Mouse (Mus musculus) forebrain, embryonic 11.5 days (tissue): ENCODE data around the gene C77080. TPM values are rescaled to one million over a fixed set of nuclear protein-coding genes. Genes with fewer than 3 reads are reported as not detected.
A peak's percentile ranks its signal among the peaks of the same experiment; 100 is the strongest.

ENCODE experiments used
- ATAC-seq: fragments of 200-750 bp; cut with Nextera tagmentation; replicated peaks from 2 replicates; pipeline ENCODE4 v1.8.0; 2017; ENCODE audit warnings: moderate TSS enrichment; ENCODE audit not compliant: low FRiP score
- DNase-seq: peaks from one replicate; pipeline ENCODE4 v3.0.0-alpha.2; 2017; ENCODE audit warnings: low spot score
- H3K27ac ChIP-seq: fragments of 300-500 bp; sonication (generic); 2 replicates; pipeline ENCODE4 v1.5.1; 2014; ENCODE audit warnings: low read depth, low read length
- H3K27me3 ChIP-seq: fragments of 300-500 bp; sonication (generic); 2 replicates; pipeline ENCODE4 v1.6.1; 2014; ENCODE audit warnings: mild to moderate bottlenecking, low read length, mixed read lengths; ENCODE audit not compliant: control insufficient read depth, insufficient read depth
- H3K36me3 ChIP-seq: fragments of 300-500 bp; sonication (generic); 2 replicates; pipeline ENCODE4 v1.6.1; 2014; ENCODE audit warnings: mild to moderate bottlenecking, low read length, moderate library complexity, mixed read lengths; ENCODE audit not compliant: control insufficient read depth, insufficient read depth
- H3K4me1 ChIP-seq: fragments of 300-500 bp; sonication (generic); replicated peaks from 2 replicates; pipeline ENCODE4 v1.6.1; 2014; ENCODE audit warnings: low read length, mixed read lengths; ENCODE audit not compliant: control insufficient read depth, insufficient read depth
- H3K4me2 ChIP-seq: fragments of 300-500 bp; sonication (generic); 2 replicates; pipeline ENCODE4 v1.6.1; 2014; ENCODE audit warnings: low read depth, mild to moderate bottlenecking, low read length, moderate library complexity, mixed read lengths; ENCODE audit not compliant: severe bottlenecking
- H3K4me3 ChIP-seq: fragments of 300-500 bp; sonication (generic); 2 replicates; pipeline ENCODE4 v1.5.1; 2014; ENCODE audit warnings: low read depth, low read length
- H3K9ac ChIP-seq: fragments of 300-500 bp; sonication (generic); 2 replicates; pipeline ENCODE4 v1.6.1; 2014; ENCODE audit warnings: low read length
- H3K9me3 ChIP-seq: fragments of 300-500 bp; sonication (generic); 2 replicates; pipeline ENCODE4 v1.6.1; 2016; ENCODE audit warnings: low read length, mixed read lengths; ENCODE audit not compliant: control insufficient read depth
- WGBS: fragments of 180-500 bp; shearing (Covaris S2); extraction: QIAGEN DNeasy Blood & Tissue Kit; methylation state at CpG from one replicate; pipeline ENCODE4 v1.1.7; 2014; 5-methylcytosine and 5-hydroxymethylcytosine counted together
- polyA plus RNA-seq: library from polyadenylated mRNA; unstranded; fragments of >200 nt; fragmentation: Nextera tagmentation; extraction: Ambion mirVana; gene quantifications from 2 replicates; pipeline ENCODE4 v1.2.1, GENCODE M21; 2014

C77080 gene
- polyA plus RNA-seq, 1 experiment from 2014 or later: 4.7 TPM

- Histone ChIP-seq H3K27me3 (no peaks in the 10 kb centered on the region), H3K27ac (no peak overlapping the region), H3K4me3 (no peak overlapping the region), H3K4me1 (peaks cover 3% of the 10 kb centered on the region; the same call in 1 of the 2 replicates), H3K9ac (no peak overlapping the region), H3K9me3 (no peaks in the 10 kb centered on the region), H3K4me2 (no peak overlapping the region), H3K36me3 (no peaks in the 10 kb centered on the region)
- DNase-seq (no peak), ATAC-seq (no peak)
- 35% methylated on average over 16 of the region's 16 CpGs for WGBS
Measured at GRCm38 (mm10) chr4:129293702-129294101, 32.5 kb upstream of the C77080 start.

GRCm38 (mm10) chr4:129292831-129293230 is 31.6 kb upstream of the C77080 start:
- H3K9ac ChIP-seq: no peak overlapping the region
- H3K4me1 ChIP-seq: 0 out of 2 replicates have a peak, but pooled peaks cover 2% of the 10 kb centered on the region
- DNase-seq (no peak), ATAC-seq (no peak)
- H3K9me3 ChIP-seq: no peaks in the 10 kb centered on the region
- H3K4me2 ChIP-seq: no peak overlapping the region
- H3K36me3 ChIP-seq: no peaks in the 10 kb centered on the region
- 71% methylated on average over 7 of the region's 7 CpGs for WGBS
- H3K27me3 ChIP-seq: no peaks in the 10 kb centered on the region; the same call in 1 of the 2 replicates
- H3K4me3 ChIP-seq: no peak overlapping the region
- no peak overlapping the region for H3K27ac ChIP-seq

- Histone ChIP-seq H3K4me2 (no peak overlapping the region), H3K36me3 (no peaks in the 10 kb centered on the region), H3K4me1 (peaks cover 10% of the 10 kb centered on the region; the same call in 1 of the 2 replicates), H3K9ac (no peak overlapping the region), H3K9me3 (no peaks in the 10 kb centered on the region), H3K27ac (no peak overlapping the region), H3K27me3 (peaks cover 9% of the 10 kb centered on the region; the same call in 1 of the 2 replicates), H3K4me3 (no peak overlapping the region)
- no peak for DNase-seq
- 91% methylated on average over 8 of the region's 8 CpGs for WGBS
- ATAC-seq: no peak
Measured at GRCm38 (mm10) chr4:129289671-129290070, 28.5 kb upstream of the C77080 start.

GRCm38 (mm10) chr4:129288067-129288466 is 26.9 kb upstream of the C77080 start:
- H3K27me3 ChIP-seq: peaks cover 9% of the 10 kb centered on the region; the same call in 1 of the 2 replicates
- no peak overlapping the region for H3K27ac ChIP-seq
- 41% methylated on average over 3 of the region's 3 CpGs for WGBS
- no peak for DNase-seq
- no peaks in the 10 kb centered on the region for H3K9me3 ChIP-seq
- peak overlapping the region; percentile 96; the same call in 1 of the 2 replicates for H3K4me2 ChIP-seq
- no peak overlapping the region for H3K9ac ChIP-seq
- peaks cover 10% of the 10 kb centered on the region; the same call in 1 of the 2 replicates for H3K4me1 ChIP-seq
- H3K36me3 ChIP-seq: no peaks in the 10 kb centered on the region
- ATAC-seq: no peak
- H3K4me3 ChIP-seq: no peak overlapping the region

- peaks cover 9% of the 10 kb centered on the region; the same call in 1 of the 2 replicates for H3K27me3 ChIP-seq
- H3K27ac ChIP-seq: no peak within 1 kb of the TSS
- peak; percentile 36; the same call in 1 of the 2 replicates for ATAC-seq
- H3K36me3 ChIP-seq: no peaks in the 10 kb centered on the region
- peak; percentile 72 for DNase-seq
- peak within 1 kb of the TSS; percentile 53 for H3K9ac ChIP-seq
- H3K4me3 ChIP-seq: peak within 1 kb of the TSS; percentile 46
- H3K4me1 ChIP-seq: peaks cover 10% of the 10 kb centered on the region; the same call in 1 of the 2 replicates
- H3K9me3 ChIP-seq: no peaks in the 10 kb centered on the region
- peak within 1 kb of the TSS; percentile 96 for H3K4me2 ChIP-seq
- WGBS: under 1% methylated on average over 40 of the region's 53 CpGs
Measured at GRCm38 (mm10) chr4:129287472-129287981, 26.3 kb upstream of the C77080 start, which contains the start of gene Sync. Sync (plus strand) TSS chr4:129287617.

GRCm38 (mm10) chr4:129286683-129287471 is 25.7 kb upstream of the C77080 start:
- peaks cover 9% of the 10 kb centered on the region; the same call in 1 of the 2 replicates for H3K27me3 ChIP-seq
- ATAC-seq (no peak), DNase-seq (peak; percentile 63)
- H3K27ac ChIP-seq: no peak overlapping the region
- H3K4me2 ChIP-seq: peak overlapping the region; percentile 96
- peaks cover 10% of the 10 kb centered on the region; the same call in 1 of the 2 replicates for H3K4me1 ChIP-seq
- WGBS: 3% methylated on average over 28 of the region's 28 CpGs
- H3K4me3 ChIP-seq: peak overlapping the region; percentile 46
- peak overlapping the region; percentile 53 for H3K9ac ChIP-seq
- no peaks in the 10 kb centered on the region for H3K36me3 ChIP-seq
- no peaks in the 10 kb centered on the region for H3K9me3 ChIP-seq

GRCm38 (mm10) chr4:129286001-129286682 is 24.9 kb upstream of the C77080 start:
- H3K9me3 ChIP-seq: no peaks in the 10 kb centered on the region
- H3K4me1 ChIP-seq: peaks cover 10% of the 10 kb centered on the region; the same call in 1 of the 2 replicates
- no peaks in the 10 kb centered on the region for H3K36me3 ChIP-seq
- ATAC-seq (no peak), DNase-seq (no peak)
- 73% methylated on average over 5 of the region's 5 CpGs for WGBS
- H3K9ac ChIP-seq: no peak overlapping the region
- no peak overlapping the region; the same call in 1 of the 2 replicates for H3K4me2 ChIP-seq
- H3K27ac ChIP-seq: no peak overlapping the region
- H3K27me3 ChIP-seq: peaks cover 9% of the 10 kb centered on the region; the same call in 1 of the 2 replicates
- H3K4me3 ChIP-seq: no peak overlapping the region

GRCm38 (mm10) chr4:129284685-129285084 is 23.5 kb upstream of the C77080 start:
- DNase-seq (no peak), ATAC-seq (no peak)
- no peak overlapping the region for H3K9ac ChIP-seq
- H3K36me3 ChIP-seq: no peaks in the 10 kb centered on the region
- WGBS: 82% methylated on average over 2 of the region's 2 CpGs
- H3K4me3 ChIP-seq: no peak overlapping the region
- H3K27me3 ChIP-seq: peaks cover 9% of the 10 kb centered on the region; the same call in 1 of the 2 replicates
- no peaks in the 10 kb centered on the region for H3K9me3 ChIP-seq
- peaks cover 10% of the 10 kb centered on the region; the same call in 1 of the 2 replicates for H3K4me1 ChIP-seq
- no peak overlapping the region for H3K4me2 ChIP-seq
- H3K27ac ChIP-seq: no peak overlapping the region
